Mouse (Mus musculus): ENCODE measurements around the gene Mettl8. TPM values are rescaled to one million over a fixed set of nuclear protein-coding genes. Genes with fewer than 3 reads are reported as not detected.
A peak's percentile ranks its signal among the peaks of the same experiment; 100 is the strongest.

The Mettl8 gene
- polyA plus RNA-seq, 1 experiment from 2014 or later: 3.8 TPM

GRCm38 (mm10) chr2:71030663-71031062 lies 24.7 kb downstream of the Mettl8 start:
- H3K4me3 ChIP-seq (ENCODE audit: low read depth, low read length): no peak overlapping the region
- peak; percentile 88 for ATAC-seq
- TF ChIP-seq CTCF (IDR thresholded peaks at IDR 0.05; ENCODE audit: low read depth): no peak
- TF ChIP-seq EP300 (IDR thresholded peaks at IDR 0.05; ENCODE audit: low read depth): no peak
- H3K27me3 ChIP-seq (ENCODE audit: insufficient read depth, low read length): no peaks in the 10 kb centered on the region
- WGBS (ENCODE audit: insufficient replicate concordance): 66% methylated on average over 2 of the region's 2 CpGs
- H3K4me2 ChIP-seq (ENCODE audit: low read depth, low read length): no peak overlapping the region
- H3K4me1 ChIP-seq (ENCODE audit: insufficient read depth): peaks cover 15% of the 10 kb centered on the region
- peak; percentile 33 for DNase-seq
- H3K9ac ChIP-seq (replicated peaks): no peak overlapping the region
- H3K36me3 ChIP-seq (replicated peaks; ENCODE audit: insufficient read depth, low read length): no peaks in the 10 kb centered on the region
- H3K27ac ChIP-seq (ENCODE audit: low read depth): peak overlapping the region; percentile 46
- H3K9me3 ChIP-seq (ENCODE audit: low read length): no peaks in the 10 kb centered on the region

GRCm38 (mm10) chr2:71027631-71028030 lies 27.8 kb downstream of the Mettl8 start:
- ATAC-seq: no peak
- no peaks in the 10 kb centered on the region for H3K36me3 ChIP-seq (replicated peaks; ENCODE audit: insufficient read depth, low read length)
- no peak for TF ChIP-seq CTCF (IDR thresholded peaks at IDR 0.05; ENCODE audit: low read depth)
- no peak for TF ChIP-seq EP300 (IDR thresholded peaks at IDR 0.05; ENCODE audit: low read depth)
- no peaks in the 10 kb centered on the region for H3K27me3 ChIP-seq (ENCODE audit: insufficient read depth, low read length)
- 95% methylated on average over 9 of the region's 9 CpGs for WGBS (ENCODE audit: insufficient replicate concordance)
- H3K27ac ChIP-seq (ENCODE audit: low read depth): no peak overlapping the region
- no peak overlapping the region for H3K4me2 ChIP-seq (ENCODE audit: low read depth, low read length)
- no peak for DNase-seq
- H3K4me1 ChIP-seq (ENCODE audit: insufficient read depth): peaks cover 18% of the 10 kb centered on the region
- H3K9ac ChIP-seq (replicated peaks): no peak overlapping the region
- H3K4me3 ChIP-seq (ENCODE audit: low read depth, low read length): no peak overlapping the region
- no peaks in the 10 kb centered on the region for H3K9me3 ChIP-seq (ENCODE audit: low read length)

- peak; percentile 80 for ATAC-seq
- H3K27me3 ChIP-seq (ENCODE audit: insufficient read depth, low read length): no peaks in the 10 kb centered on the region
These were observed 28.6 kb downstream of the Mettl8 start for GRCm38 (mm10) chr2:71026787-71027186.

GRCm38 (mm10) chr2:71025576-71026315 lies 29.6 kb downstream of the Mettl8 start:
- Histone ChIP-seq H3K27ac (ENCODE audit: low read depth) (no peak overlapping the region), H3K9ac (replicated peaks) (no peak overlapping the region), H3K9me3 (ENCODE audit: low read length) (no peaks in the 10 kb centered on the region), H3K4me1 (ENCODE audit: insufficient read depth) (peaks cover 7% of the 10 kb centered on the region), H3K36me3 (replicated peaks; ENCODE audit: insufficient read depth, low read length) (no peaks in the 10 kb centered on the region), H3K4me2 (ENCODE audit: low read depth, low read length) (no peak overlapping the region), H3K4me3 (ENCODE audit: low read depth, low read length) (no peak overlapping the region), H3K27me3 (ENCODE audit: insufficient read depth, low read length) (no peaks in the 10 kb centered on the region)
- ATAC-seq: no peak
- no peak for DNase-seq
- 31% methylated on average over 12 of the region's 12 CpGs for WGBS (ENCODE audit: insufficient replicate concordance)
- TF ChIP-seq EP300 (IDR thresholded peaks at IDR 0.05; ENCODE audit: low read depth) (no peak), CTCF (IDR thresholded peaks at IDR 0.05; ENCODE audit: low read depth) (no peak)

More at GRCm38 (mm10) chr2:71026787-71027186, 28.6 kb downstream of the Mettl8 start:
- no peak overlapping the region for H3K4me2 ChIP-seq (ENCODE audit: low read depth, low read length)
- 36% methylated on average over 5 of the region's 5 CpGs for WGBS (ENCODE audit: insufficient replicate concordance)
- H3K36me3 ChIP-seq (replicated peaks; ENCODE audit: insufficient read depth, low read length): no peaks in the 10 kb centered on the region
- DNase-seq: peak; percentile 44
- no peak overlapping the region for H3K4me3 ChIP-seq (ENCODE audit: low read depth, low read length)
- H3K27ac ChIP-seq (ENCODE audit: low read depth): no peak overlapping the region
- H3K9ac ChIP-seq (replicated peaks): no peak overlapping the region
- H3K4me1 ChIP-seq (ENCODE audit: insufficient read depth): peaks cover 13% of the 10 kb centered on the region
- TF ChIP-seq EP300 (IDR thresholded peaks at IDR 0.05; ENCODE audit: low read depth) (no peak), CTCF (IDR thresholded peaks at IDR 0.05; ENCODE audit: low read depth) (peak; percentile 41)
- no peaks in the 10 kb centered on the region for H3K9me3 ChIP-seq (ENCODE audit: low read length)

- no peak for DNase-seq
- no peak for ATAC-seq
- Histone ChIP-seq H3K9ac (replicated peaks) (no peak overlapping the region), H3K27me3 (ENCODE audit: insufficient read depth, low read length) (no peaks in the 10 kb centered on the region), H3K27ac (ENCODE audit: low read depth) (no peak overlapping the region), H3K9me3 (ENCODE audit: low read length) (no peaks in the 10 kb centered on the region), H3K36me3 (replicated peaks; ENCODE audit: insufficient read depth, low read length) (no peaks in the 10 kb centered on the region), H3K4me2 (ENCODE audit: low read depth, low read length) (no peak overlapping the region), H3K4me3 (ENCODE audit: low read depth, low read length) (no peak overlapping the region), H3K4me1 (ENCODE audit: insufficient read depth) (peaks cover 7% of the 10 kb centered on the region)
- WGBS (ENCODE audit: insufficient replicate concordance): 87% methylated on average over 6 of the region's 6 CpGs
- TF ChIP-seq EP300 (IDR thresholded peaks at IDR 0.05; ENCODE audit: low read depth) (no peak), CTCF (IDR thresholded peaks at IDR 0.05; ENCODE audit: low read depth) (no peak)
These were observed 31.4 kb downstream of the Mettl8 start for GRCm38 (mm10) chr2:71023986-71024385.

GRCm38 (mm10) chr2:71022991-71023390 lies 32.4 kb downstream of the Mettl8 start:
- H3K27me3 ChIP-seq (ENCODE audit: insufficient read depth, low read length): no peaks in the 10 kb centered on the region
- no peak overlapping the region for H3K27ac ChIP-seq (ENCODE audit: low read depth)
- H3K9ac ChIP-seq (replicated peaks): no peak overlapping the region
- DNase-seq (no peak), ATAC-seq (no peak)
- no peak for TF ChIP-seq CTCF (IDR thresholded peaks at IDR 0.05; ENCODE audit: low read depth)
- no peak for TF ChIP-seq EP300 (IDR thresholded peaks at IDR 0.05; ENCODE audit: low read depth)
- H3K4me1 ChIP-seq (ENCODE audit: insufficient read depth): peaks cover 7% of the 10 kb centered on the region
- 88% methylated on average over 6 of the region's 6 CpGs for WGBS (ENCODE audit: insufficient replicate concordance)
- no peaks in the 10 kb centered on the region for H3K9me3 ChIP-seq (ENCODE audit: low read length)
- H3K36me3 ChIP-seq (replicated peaks; ENCODE audit: insufficient read depth, low read length): no peaks in the 10 kb centered on the region
- no peak overlapping the region for H3K4me3 ChIP-seq (ENCODE audit: low read depth, low read length)
- no peak overlapping the region for H3K4me2 ChIP-seq (ENCODE audit: low read depth, low read length)
